Mouse (Mus musculus) heart, adult 2 months (tissue): ENCODE data around the gene Tmprss2.

Experiments used
- CTCF ChIP-seq: fragments of 200-600 bp; IDR thresholded peaks from 2 replicates; pipeline ENCODE4 v1.8.1; 2022; ENCODE audit warnings: antibody characterized with exemption, mild to moderate bottlenecking, moderate library complexity
- EP300 ChIP-seq: fragments of 200-500 bp; IDR thresholded peaks from 2 replicates; pipeline ENCODE4 v1.6.1; 2011; ENCODE audit warnings: low read depth, low read length, control low read depth; ENCODE audit not compliant: insufficient read depth
- POLR2A ChIP-seq: fragments of 200-500 bp; IDR thresholded peaks from 2 replicates; pipeline ENCODE4 v1.6.1; 2011; ENCODE audit warnings: mild to moderate bottlenecking, low read depth, low read length, control low read depth; ENCODE audit not compliant: insufficient read depth

DNA sequence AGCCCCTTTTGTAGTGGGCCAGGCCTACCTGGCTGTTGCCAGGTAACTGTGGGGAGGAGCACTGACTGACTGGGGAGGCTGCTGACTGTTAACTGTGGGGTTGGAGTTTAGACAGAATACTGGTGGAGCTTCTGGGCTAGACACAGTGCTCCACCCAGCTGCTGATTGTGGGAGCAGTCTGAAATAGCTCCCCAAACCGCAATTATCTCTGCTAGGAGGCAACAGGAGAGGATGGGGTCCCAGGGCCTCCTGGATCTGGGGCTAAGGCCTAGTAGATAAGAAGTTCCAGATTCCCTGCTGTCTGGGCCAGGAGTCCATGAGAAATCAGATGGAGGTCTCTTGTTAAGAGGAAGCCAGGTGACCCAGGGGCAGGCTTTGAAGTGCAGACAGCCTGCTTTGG lies 74.1 kb downstream of the Tmprss2 start:
- TF ChIP-seq POLR2A (no peak), CTCF (no peak), EP300 (no peak)
